Mouse (Mus musculus) kidney, postnatal 0 days (tissue): Measurements from ENCODE around the gene Igf1. TPM values are rescaled to one million over a fixed set of nuclear protein-coding genes. Genes with fewer than 3 reads are reported as not detected.

Experiments
- ATAC-seq: fragments of 200-750 bp; cut with Nextera tagmentation; replicated peaks from 2 replicates; pipeline ENCODE4 v1.8.0; 2017; ENCODE audit warnings: low read depth, moderate number of reproducible peaks, moderate TSS enrichment, moderate library complexity; ENCODE audit not compliant: low FRiP score
- DNase-seq: peaks from one replicate; pipeline ENCODE4 v3.0.0-alpha.2; 2016; ENCODE audit warnings: low spot score
- H3K27ac ChIP-seq: fragments of 300-500 bp; sonication (generic); 2 replicates; pipeline ENCODE4 v1.5.1; 2014; ENCODE audit warnings: mild to moderate bottlenecking
- H3K27me3 ChIP-seq: fragments of 300-500 bp; sonication (generic); 2 replicates; pipeline ENCODE4 v1.6.1; 2014; ENCODE audit warnings: low read length, mixed read lengths; ENCODE audit not compliant: insufficient read depth
- H3K36me3 ChIP-seq: fragments of 300-500 bp; sonication (generic); 2 replicates; pipeline ENCODE4 v1.6.1; 2014; ENCODE audit warnings: low read length, mixed read lengths; ENCODE audit not compliant: insufficient read depth
- H3K4me1 ChIP-seq: fragments of 300-500 bp; sonication (generic); replicated peaks from 2 replicates; pipeline ENCODE4 v1.6.1; 2014; ENCODE audit warnings: antibody characterized with exemption, low read length, mixed read lengths; ENCODE audit not compliant: insufficient read depth
- H3K4me2 ChIP-seq: fragments of 300-500 bp; sonication (generic); 2 replicates; pipeline ENCODE4 v1.6.1; 2014; ENCODE audit warnings: mild to moderate bottlenecking, low read length, moderate library complexity, mixed read lengths
- H3K4me3 ChIP-seq: fragments of 300-500 bp; sonication (generic); replicated peaks from 2 replicates; pipeline ENCODE4 v1.5.1; 2014; ENCODE audit warnings: low read depth, low read length
- H3K9ac ChIP-seq: fragments of 300-500 bp; sonication (generic); 2 replicates; pipeline ENCODE4 v1.6.1; 2014; ENCODE audit warnings: low read depth, low read length
- H3K9me3 ChIP-seq: fragments of 300-500 bp; sonication (generic); replicated peaks from 2 replicates; pipeline ENCODE4 v1.6.1; 2016; ENCODE audit warnings: low read length, inconsistent platforms, mixed read lengths
- CTCF ChIP-seq: IDR thresholded peaks from 2 replicates; pipeline ENCODE4 v1.5.1; 2016; ENCODE audit warnings: antibody characterized with exemption, low read depth, mild to moderate bottlenecking, moderate library complexity
- WGBS: fragments of 180-500 bp; shearing (Covaris S2); extraction: QIAGEN DNeasy Blood & Tissue Kit; methylation state at CpG from one replicate; pipeline ENCODE4 v1.1.7; 2014; 5-methylcytosine and 5-hydroxymethylcytosine counted together
- polyA plus RNA-seq: library from polyadenylated mRNA; unstranded; fragments of >200 nt; fragmentation: Nextera tagmentation; extraction: Ambion mirVana; gene quantifications from 2 replicates; pipeline ENCODE4 v1.2.1, GENCODE M21; 2015

Gene Igf1
- polyA plus RNA-seq, 1 experiment from 2014 or later, result 23.1 TPM

DNA sequence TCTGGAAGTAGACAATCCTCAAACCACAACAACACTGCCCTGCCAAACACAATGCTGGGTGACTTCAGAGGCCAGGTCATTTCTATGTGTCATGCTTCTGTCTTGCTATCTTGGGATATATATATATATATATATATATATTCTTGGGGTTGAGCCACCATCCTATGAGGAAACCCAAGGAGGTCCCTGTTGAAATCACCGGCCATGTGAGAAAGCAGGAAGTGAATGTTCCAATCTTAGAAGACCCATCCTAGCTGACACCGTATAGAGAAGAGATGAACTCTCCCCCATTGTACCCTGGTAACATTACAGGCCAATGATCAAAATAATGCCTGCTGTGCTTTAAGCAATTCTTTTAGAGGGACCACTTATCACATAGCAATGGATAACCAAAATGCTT is 28.1 kb upstream of the Igf1 start:
- ATAC-seq (no peak), DNase-seq (no peak)
- Histone ChIP-seq H3K27me3 (no peaks in the 10 kb centered on the region), H3K9me3 (no peaks in the 10 kb centered on the region), H3K9ac (no peak overlapping the region), H3K4me1 (no peaks in the 10 kb centered on the region), H3K27ac (no peak overlapping the region), H3K4me2 (no peak overlapping the region), H3K4me3 (no peak overlapping the region), H3K36me3 (no peaks in the 10 kb centered on the region)
- 86% methylated on average over 2 of the region's 2 CpGs for WGBS
- no peak for TF ChIP-seq CTCF

DNA sequence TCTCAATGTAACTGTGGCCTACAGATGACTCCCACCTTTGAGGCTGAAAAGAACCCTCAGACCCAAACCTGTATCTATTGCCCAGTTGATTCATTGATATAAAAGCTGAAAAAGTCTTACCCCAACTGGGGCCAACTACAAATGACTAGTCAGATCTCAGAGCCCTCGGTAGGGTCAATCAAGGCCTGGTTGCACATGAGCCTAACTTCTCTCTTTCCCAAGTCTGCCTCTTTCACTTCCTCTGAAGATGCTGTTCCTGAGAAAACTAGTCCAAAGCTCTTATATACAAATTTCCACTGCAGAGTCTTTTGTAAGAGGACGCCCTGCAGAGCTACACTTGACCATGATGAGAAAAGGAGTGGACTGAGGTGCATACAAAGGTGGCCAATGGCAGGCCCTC is 27.4 kb upstream of the Igf1 start:
- ATAC-seq (no peak), DNase-seq (no peak)
- Histone ChIP-seq H3K27me3 (no peaks in the 10 kb centered on the region), H3K4me2 (no peak overlapping the region), H3K4me3 (no peak overlapping the region), H3K9me3 (no peaks in the 10 kb centered on the region), H3K27ac (no peak overlapping the region), H3K36me3 (no peaks in the 10 kb centered on the region), H3K4me1 (no peaks in the 10 kb centered on the region), H3K9ac (no peak overlapping the region)
- WGBS, result 84% methylated on average over 2 of the region's 2 CpGs
- TF ChIP-seq CTCF, result no peak

DNA sequence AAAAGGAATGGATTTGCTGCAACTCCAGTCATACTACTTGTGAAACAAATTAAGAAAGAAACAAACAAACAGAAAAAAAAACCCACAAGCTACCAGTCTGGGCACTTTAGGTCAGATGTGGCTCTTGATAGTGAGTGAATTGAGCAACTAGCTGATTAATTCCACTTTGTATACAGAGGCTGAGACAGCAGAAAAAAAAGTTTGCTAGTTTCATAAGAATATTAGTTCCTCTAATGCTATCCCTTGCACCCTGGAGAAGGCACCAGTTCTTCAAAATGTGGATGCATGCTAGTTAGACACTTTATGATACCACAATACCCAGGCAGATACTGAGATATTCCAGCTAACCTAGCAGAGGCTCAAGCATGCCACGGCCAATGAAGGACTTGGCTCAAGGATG is 26.0 kb upstream of the Igf1 start:
- no peaks in the 10 kb centered on the region for H3K4me1 ChIP-seq
- H3K27ac ChIP-seq, result no peak overlapping the region
- H3K27me3 ChIP-seq, result no peaks in the 10 kb centered on the region
- no peak overlapping the region for H3K4me2 ChIP-seq
- H3K9me3 ChIP-seq, result no peaks in the 10 kb centered on the region
- H3K9ac ChIP-seq, result no peak overlapping the region
- WGBS, result 81% methylated on average over 1 of the region's 1 CpGs
- no peak for TF ChIP-seq CTCF
- ATAC-seq (no peak), DNase-seq (no peak)
- no peaks in the 10 kb centered on the region for H3K36me3 ChIP-seq
- H3K4me3 ChIP-seq, result no peak overlapping the region

DNA sequence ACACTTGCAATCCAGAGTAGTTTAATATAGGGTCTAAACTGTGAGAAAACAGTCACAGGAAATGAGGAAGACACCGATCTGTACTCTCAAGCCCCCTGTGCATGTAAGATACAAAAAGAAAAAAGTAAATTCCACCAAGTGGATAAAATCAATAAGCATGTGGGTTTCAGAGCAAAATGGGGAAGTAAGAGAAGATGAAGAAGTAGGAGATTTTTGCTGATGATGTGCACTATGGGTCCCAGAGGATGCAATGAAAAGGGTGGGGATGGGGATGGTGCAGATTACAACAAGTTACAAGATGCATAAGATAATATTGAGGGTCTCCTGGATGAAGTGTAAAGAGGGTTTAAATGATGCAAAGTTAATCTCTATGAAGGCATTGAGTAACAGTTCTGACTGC is 18.6 kb upstream of the Igf1 start:
- ATAC-seq (no peak), DNase-seq (no peak)
- Histone ChIP-seq H3K27me3 (no peaks in the 10 kb centered on the region), H3K4me3 (no peak overlapping the region), H3K4me1 (no peaks in the 10 kb centered on the region), H3K9me3 (no peaks in the 10 kb centered on the region), H3K9ac (no peak overlapping the region), H3K36me3 (no peaks in the 10 kb centered on the region), H3K27ac (no peak overlapping the region), H3K4me2 (no peak overlapping the region)
- 90% methylated on average over 1 of the region's 1 CpGs for WGBS
- no peak for TF ChIP-seq CTCF

DNA sequence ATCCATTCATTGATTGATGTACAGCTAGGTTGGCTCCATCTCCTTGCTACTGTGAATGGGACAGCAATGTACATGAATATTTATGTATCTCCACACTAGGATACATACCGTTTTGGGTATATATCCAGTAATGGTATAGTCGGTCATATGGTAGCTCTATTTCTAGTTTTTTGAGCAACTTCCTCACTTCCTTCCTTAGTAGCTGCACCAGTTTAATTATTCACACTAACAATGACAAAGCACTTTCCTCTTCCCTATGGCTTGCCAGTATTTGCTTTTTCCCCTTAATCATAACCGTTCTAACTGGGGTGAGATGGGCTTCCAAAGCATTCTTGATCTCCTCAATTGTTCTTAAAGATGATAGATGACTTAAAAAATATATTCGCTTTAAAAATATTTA is 15.6 kb upstream of the Igf1 start:
- 73% methylated on average over 4 of the region's 4 CpGs for WGBS
- no peak for ATAC-seq
- Histone ChIP-seq H3K9me3 (no peaks in the 10 kb centered on the region), H3K27me3 (no peaks in the 10 kb centered on the region), H3K36me3 (no peaks in the 10 kb centered on the region), H3K9ac (no peak overlapping the region), H3K4me2 (no peak overlapping the region), H3K4me3 (no peak overlapping the region), H3K27ac (no peak overlapping the region), H3K4me1 (no peaks in the 10 kb centered on the region)
- no peak for DNase-seq
- TF ChIP-seq CTCF, result no peak

DNA sequence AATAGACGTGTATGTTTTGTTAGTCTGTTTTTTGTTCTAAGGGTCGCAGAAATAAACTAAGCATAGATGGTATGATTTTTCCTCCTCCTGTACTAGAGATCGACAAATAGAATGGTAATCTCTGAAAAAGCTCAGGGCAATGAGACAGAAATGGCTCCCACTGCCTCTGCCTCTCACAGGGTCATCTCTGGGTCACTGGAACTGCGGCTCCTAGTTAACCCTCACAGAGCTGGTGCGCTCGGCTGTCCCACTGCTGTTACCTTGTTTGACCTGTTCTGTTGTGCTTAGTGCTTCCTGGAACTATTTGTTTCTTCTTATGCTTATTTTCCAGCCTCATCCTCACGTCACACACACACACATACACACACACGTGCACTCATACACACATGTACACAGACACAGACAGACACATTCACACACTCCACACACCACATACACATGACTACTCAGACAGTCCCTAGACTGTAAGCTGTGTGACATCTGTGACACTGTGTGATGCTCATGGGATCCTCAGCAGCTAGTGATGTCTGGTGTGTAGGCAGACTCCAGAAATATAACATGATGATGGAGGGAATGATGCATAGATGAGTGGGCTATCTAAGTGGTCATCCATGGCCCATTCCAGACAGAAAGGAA is 13.0 kb upstream of the Igf1 start:
- ATAC-seq, result no peak
- no peaks in the 10 kb centered on the region for H3K36me3 ChIP-seq

DNA sequence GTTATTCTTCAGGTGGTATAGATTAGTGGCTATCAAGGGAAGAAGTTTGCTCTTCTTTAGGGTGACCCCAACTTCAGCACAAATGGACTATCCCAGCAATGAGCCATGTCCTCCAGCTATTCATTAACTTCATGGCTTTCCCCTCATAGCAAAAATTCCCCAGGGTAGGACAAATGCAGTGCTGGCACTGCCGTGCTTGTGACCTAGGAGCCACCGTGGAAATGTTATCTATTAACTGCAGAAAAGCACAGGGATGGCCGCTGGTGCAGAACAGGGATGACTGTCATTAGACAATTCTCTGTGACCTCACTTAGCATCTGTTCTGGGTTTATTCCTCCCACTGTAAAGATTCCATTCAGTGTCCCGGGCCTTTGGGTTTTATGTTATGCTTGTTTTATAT is 10.2 kb upstream of the Igf1 start:
- H3K9ac ChIP-seq, result no peak overlapping the region
- ATAC-seq (peak; percentile 92), DNase-seq (peak; percentile 45)
- no peaks in the 10 kb centered on the region for H3K27me3 ChIP-seq
- no peaks in the 10 kb centered on the region for H3K36me3 ChIP-seq
- no peak overlapping the region for H3K4me2 ChIP-seq
- 28% methylated on average over 4 of the region's 4 CpGs for WGBS
- no peak for TF ChIP-seq CTCF
- no peak overlapping the region for H3K4me3 ChIP-seq
- H3K27ac ChIP-seq, result no peak overlapping the region
- no peaks in the 10 kb centered on the region for H3K9me3 ChIP-seq
- H3K4me1 ChIP-seq, result no peaks in the 10 kb centered on the region

More for the DNA sequence above, 13.0 kb upstream of the Igf1 start:
- Histone ChIP-seq H3K4me2 (no peak overlapping the region), H3K27me3 (no peaks in the 10 kb centered on the region), H3K9ac (no peak overlapping the region), H3K27ac (no peak overlapping the region), H3K4me1 (no peaks in the 10 kb centered on the region), H3K4me3 (no peak overlapping the region), H3K9me3 (no peaks in the 10 kb centered on the region)
- 28% methylated on average over 8 of the region's 8 CpGs for WGBS
- TF ChIP-seq CTCF, result no peak
- no peak for DNase-seq
